Mouse (Mus musculus) B cell, adult 2 months (primary cell): ENCODE measurements around the gene Palld.

Experiments
- DNase-seq, 2 experiments: peaks; one replicate each; pipeline ENCODE4 v3.0.0; 2022

Palld gene

GRCm38 (mm10) chr8:61479506-61480214 lies 422.8 kb downstream of the Palld start:
- peak; percentile 58 to 66 for DNase-seq

- DNase-seq: no peak
Measured at GRCm38 (mm10) chr8:61478793-61479192, 423.7 kb downstream of the Palld start.

GRCm38 (mm10) chr8:61478150-61478549 lies 424.3 kb downstream of the Palld start:
- DNase-seq: no peak

- no peak for DNase-seq
Measured at GRCm38 (mm10) chr8:61476160-61476559, 426.3 kb downstream of the Palld start.

- no peak for DNase-seq
Measured at GRCm38 (mm10) chr8:61475251-61475673, 427.2 kb downstream of the Palld start.

- DNase-seq: no peak
Measured at GRCm38 (mm10) chr8:61470213-61470612, 432.3 kb downstream of the Palld start.

GRCm38 (mm10) chr8:61467553-61467815 lies 435.0 kb downstream of the Palld start:
- no peak for DNase-seq

- DNase-seq: no peak
Measured at GRCm38 (mm10) chr8:61466696-61467552, 435.6 kb downstream of the Palld start.

GRCm38 (mm10) chr8:61464393-61464792 lies 438.1 kb downstream of the Palld start:
- DNase-seq: no peak

GRCm38 (mm10) chr8:61462221-61462620 lies 440.3 kb downstream of the Palld start:
- no peak for DNase-seq
